Mouse (Mus musculus): ENCODE data around the gene Kri1. TPM values are rescaled to one million over a fixed set of nuclear protein-coding genes. Genes with fewer than 3 reads are reported as not detected.
"Not testable (repeated sequence)": the region's sequence is repeated elsewhere in the genome, so short reads cannot be mapped to it uniquely, and the experiment has no call there.

Kri1 gene
- polyA plus RNA-seq, 1 experiment from 2014 or later = 8.7 TPM

GRCm38 (mm10) chr9:21225415-21225758, 62.4 kb downstream of the Kri1 start:
- no peaks in the 10 kb centered on the region for H3K36me3 ChIP-seq (ENCODE audit: insufficient read depth, low read length)
- DNase-seq (ENCODE audit: low spot score) (no peak), ATAC-seq (replicated peaks; ENCODE audit: low FRiP score, low read depth) (no peak; the same call in 1 of the 2 replicates)
- no peak for TF ChIP-seq CTCF (IDR thresholded peaks at IDR 0.05; ENCODE audit: low read depth)
- peak overlapping the region; percentile 47 for H3K4me2 ChIP-seq (ENCODE audit: low read length)
- H3K4me1 ChIP-seq (replicated peaks; ENCODE audit: insufficient read depth, low read length) = peaks cover 15% of the 10 kb centered on the region; the same call in 1 of the 2 replicates
- WGBS = 5% methylated on average over 7 of the region's 7 CpGs
- no peaks in the 10 kb centered on the region for H3K9me3 ChIP-seq (replicated peaks; ENCODE audit: low read length)
- peak overlapping the region; percentile 8 for H3K4me3 ChIP-seq (replicated peaks; ENCODE audit: low read depth, low read length)
- H3K27me3 ChIP-seq (ENCODE audit: insufficient read depth, low read length) = no peaks in the 10 kb centered on the region
- H3K27ac ChIP-seq = peak overlapping the region; percentile 14; the same call in 1 of the 2 replicates
- no peak overlapping the region for H3K9ac ChIP-seq (ENCODE audit: low read depth, low read length)

GRCm38 (mm10) chr9:21224576-21225414, 63.0 kb downstream of the Kri1 start:
- Histone ChIP-seq H3K36me3 (ENCODE audit: insufficient read depth, low read length) (no peaks in the 10 kb centered on the region), H3K4me2 (ENCODE audit: low read length) (peak overlapping the region; percentile 47), H3K9ac (ENCODE audit: low read depth, low read length) (0 out of 2 replicates have a peak overlapping the region, but pooled peaks have one; percentile 9), H3K4me3 (replicated peaks; ENCODE audit: low read depth, low read length) (peak overlapping the region; percentile 8), H3K27ac (no peak overlapping the region), H3K9me3 (replicated peaks; ENCODE audit: low read length) (no peaks in the 10 kb centered on the region), H3K4me1 (replicated peaks; ENCODE audit: insufficient read depth, low read length) (peaks cover 15% of the 10 kb centered on the region; the same call in 1 of the 2 replicates), H3K27me3 (ENCODE audit: insufficient read depth, low read length) (no peaks in the 10 kb centered on the region)
- ATAC-seq (replicated peaks; ENCODE audit: low FRiP score, low read depth) (peak; percentile 53), DNase-seq (ENCODE audit: low spot score) (peak; percentile 61)
- TF ChIP-seq CTCF (IDR thresholded peaks at IDR 0.05; ENCODE audit: low read depth) = 0 out of 2 replicates have a peak, but pooled peaks have one; percentile 22
- WGBS = 19% methylated on average over 26 of the region's 26 CpGs

- ATAC-seq (replicated peaks; ENCODE audit: low FRiP score, low read depth) (no peak), DNase-seq (ENCODE audit: low spot score) (no peak)
- no peak overlapping the region for H3K9ac ChIP-seq (ENCODE audit: low read depth, low read length)
- no peak overlapping the region for H3K27ac ChIP-seq
- H3K4me3 ChIP-seq (replicated peaks; ENCODE audit: low read depth, low read length) = no peak overlapping the region
- no peaks in the 10 kb centered on the region for H3K27me3 ChIP-seq (ENCODE audit: insufficient read depth, low read length)
- no peak overlapping the region for H3K4me2 ChIP-seq (ENCODE audit: low read length)
- TF ChIP-seq CTCF (IDR thresholded peaks at IDR 0.05; ENCODE audit: low read depth) = no peak
- peaks cover 15% of the 10 kb centered on the region; the same call in 1 of the 2 replicates for H3K4me1 ChIP-seq (replicated peaks; ENCODE audit: insufficient read depth, low read length)
- H3K9me3 ChIP-seq (replicated peaks; ENCODE audit: low read length) = no peaks in the 10 kb centered on the region
- 91% methylated on average over 6 of the region's 6 CpGs for WGBS
- H3K36me3 ChIP-seq (ENCODE audit: insufficient read depth, low read length) = no peaks in the 10 kb centered on the region
Measured at GRCm38 (mm10) chr9:21223906-21224305, 63.9 kb downstream of the Kri1 start.

GRCm38 (mm10) chr9:21223490-21223889, 64.3 kb downstream of the Kri1 start:
- H3K9ac ChIP-seq (ENCODE audit: low read depth, low read length); H3K36me3 ChIP-seq (ENCODE audit: insufficient read depth, low read length); H3K4me3 ChIP-seq (replicated peaks; ENCODE audit: low read depth, low read length); ATAC-seq (replicated peaks; ENCODE audit: low FRiP score, low read depth); H3K27ac ChIP-seq; H3K27me3 ChIP-seq (ENCODE audit: insufficient read depth, low read length); H3K4me2 ChIP-seq (ENCODE audit: low read length); DNase-seq (ENCODE audit: low spot score); H3K9me3 ChIP-seq (replicated peaks; ENCODE audit: low read length): not testable (repeated sequence)
- 79% methylated on average over 1 of the region's 2 CpGs for WGBS
- H3K4me1 ChIP-seq (replicated peaks; ENCODE audit: insufficient read depth, low read length) = peaks cover 15% of the 10 kb centered on the region; the same call in 1 of the 2 replicates

Other genes with a start within 250 kb of the Kri1 start
- gene Zglp1, start 220.9 kb downstream of the Kri1 start, polyA plus RNA-seq (2015; fragmentation: Nextera tagmentation; extraction: Ambion mirVana) = 0.29 TPM in 1 of 2 replicates, not detected in the other
- gene Gm49373, start 214.9 kb downstream of the Kri1 start, polyA plus RNA-seq (2015; fragmentation: Nextera tagmentation; extraction: Ambion mirVana) = 0.38 and 0.62 TPM in 2 replicates
- 61.5 and 63.9 TPM in 2 replicates for gene Fdx1l, start 214.4 kb downstream of the Kri1 start, polyA plus RNA-seq (2015; fragmentation: Nextera tagmentation; extraction: Ambion mirVana)
- gene Gm38431, start 196.0 kb downstream of the Kri1 start, polyA plus RNA-seq (2015; fragmentation: Nextera tagmentation; extraction: Ambion mirVana) = 0.80 and 0.91 TPM in 2 replicates
- 40.8 and 41.3 TPM in 2 replicates for gene Raver1, start 196.0 kb downstream of the Kri1 start, polyA plus RNA-seq (2015; fragmentation: Nextera tagmentation; extraction: Ambion mirVana)
- gene Tyk2, start 156.7 kb downstream of the Kri1 start, polyA plus RNA-seq (2015; fragmentation: Nextera tagmentation; extraction: Ambion mirVana) = 8.6 and 9.4 TPM in 2 replicates
- gene Cdc37, start 138.0 kb downstream of the Kri1 start, polyA plus RNA-seq (2015; fragmentation: Nextera tagmentation; extraction: Ambion mirVana) = 256 and 271 TPM in 2 replicates
- 8.2 and 8.3 TPM in 2 replicates for gene Pde4a, start 122.3 kb downstream of the Kri1 start, polyA plus RNA-seq (2015; fragmentation: Nextera tagmentation; extraction: Ambion mirVana)
- 49.3 and 50.8 TPM in 2 replicates for gene Keap1, start 48.6 kb downstream of the Kri1 start, polyA plus RNA-seq (2015; fragmentation: Nextera tagmentation; extraction: Ambion mirVana)
- gene S1pr5, start 39.5 kb downstream of the Kri1 start, polyA plus RNA-seq (2015; fragmentation: Nextera tagmentation; extraction: Ambion mirVana) = 0.11 TPM in 1 of 2 replicates, not detected in the other
- gene Atg4d, start 22.7 kb downstream of the Kri1 start, polyA plus RNA-seq (2015; fragmentation: Nextera tagmentation; extraction: Ambion mirVana) = 51.7 and 52.9 TPM in 2 replicates
- 31.4 and 37.8 TPM in 2 replicates for gene Cdkn2d, start 3.4 kb upstream of the Kri1 start, polyA plus RNA-seq (2015; fragmentation: Nextera tagmentation; extraction: Ambion mirVana)
- gene Ap1m2, start 24.4 kb upstream of the Kri1 start, polyA plus RNA-seq (2015; fragmentation: Nextera tagmentation; extraction: Ambion mirVana) = 57.3 and 63.0 TPM in 2 replicates
- 76.5 and 80.5 TPM in 2 replicates for gene Slc44a2, start 32.7 kb upstream of the Kri1 start, polyA plus RNA-seq (2015; fragmentation: Nextera tagmentation; extraction: Ambion mirVana)
- 113 and 125 TPM in 2 replicates for gene Ilf3, start 79.9 kb upstream of the Kri1 start, polyA plus RNA-seq (2015; fragmentation: Nextera tagmentation; extraction: Ambion mirVana)
- gene Qtrt1, start 123.9 kb upstream of the Kri1 start, polyA plus RNA-seq (2015; fragmentation: Nextera tagmentation; extraction: Ambion mirVana) = 41.1 and 42.0 TPM in 2 replicates
- gene Dnm2, start 136.9 kb upstream of the Kri1 start, polyA plus RNA-seq (2015; fragmentation: Nextera tagmentation; extraction: Ambion mirVana) = 68.0 and 68.9 TPM in 2 replicates
- gene Tmed1, start 222.3 kb upstream of the Kri1 start, polyA plus RNA-seq (2015; fragmentation: Nextera tagmentation; extraction: Ambion mirVana) = 128 and 131 TPM in 2 replicates
- 2.3 and 2.6 TPM in 2 replicates for gene AB124611, start 238.2 kb upstream of the Kri1 start, polyA plus RNA-seq (2015; fragmentation: Nextera tagmentation; extraction: Ambion mirVana)